Mouse (Mus musculus) limb, embryonic 11.5 days (tissue): ENCODE results near the gene Olfr1388. TPM values are rescaled to one million over a fixed set of nuclear protein-coding genes. Genes with fewer than 3 reads are reported as not detected.
"Not testable (repeated sequence)": the region's sequence is repeated elsewhere in the genome, so short reads cannot be mapped to it uniquely, and the experiment has no call there.

Experiments used
- ATAC-seq: fragments of 200-750 bp; cut with Nextera tagmentation; 2 replicates; pipeline ENCODE4 v1.8.0; 2017; ENCODE audit warnings: low read depth; ENCODE audit not compliant: insufficient number of reproducible peaks, low FRiP score, low TSS enrichment
- DNase-seq: peaks from one replicate; pipeline ENCODE4 v3.0.0-alpha.2; 2015; ENCODE audit warnings: low spot score
- H3K27ac ChIP-seq: fragments of 300-500 bp; sonication (generic); replicated peaks from 2 replicates; pipeline ENCODE4 v1.5.1; 2014; ENCODE audit warnings: low read depth, mild to moderate bottlenecking, low read length
- H3K27me3 ChIP-seq: fragments of 300-500 bp; sonication (generic); 2 replicates; pipeline ENCODE4 v1.6.1; 2014; ENCODE audit warnings: mild to moderate bottlenecking, low read length, mixed read lengths; ENCODE audit not compliant: control insufficient read depth, insufficient read depth
- H3K36me3 ChIP-seq: fragments of 300-500 bp; sonication (generic); 2 replicates; pipeline ENCODE4 v1.6.1; 2014; ENCODE audit warnings: mild to moderate bottlenecking, low read length, moderate library complexity, mixed read lengths; ENCODE audit not compliant: control insufficient read depth, insufficient read depth
- H3K4me1 ChIP-seq: fragments of 300-500 bp; sonication (generic); 2 replicates; pipeline ENCODE4 v1.6.1; 2014; ENCODE audit warnings: low read length, mixed read lengths; ENCODE audit not compliant: control insufficient read depth, insufficient read depth
- H3K4me2 ChIP-seq: fragments of 300-500 bp; sonication (generic); 2 replicates; pipeline ENCODE4 v1.6.1; 2014; ENCODE audit warnings: low read depth, mild to moderate bottlenecking, moderate library complexity; ENCODE audit not compliant: severe bottlenecking
- H3K4me3 ChIP-seq: fragments of 300-500 bp; sonication (generic); 2 replicates; pipeline ENCODE4 v1.5.1; 2014; ENCODE audit warnings: low read depth, low read length
- H3K9ac ChIP-seq: fragments of 300-500 bp; sonication (generic); 2 replicates; pipeline ENCODE4 v1.6.1; 2014; ENCODE audit warnings: mild to moderate bottlenecking, low read length
- H3K9me3 ChIP-seq: fragments of 300-500 bp; sonication (generic); 2 replicates; pipeline ENCODE4 v1.6.1; 2016; ENCODE audit warnings: low read length; ENCODE audit not compliant: control insufficient read depth
- WGBS: fragments of 180-500 bp; shearing (Covaris S2); extraction: QIAGEN DNeasy Blood & Tissue Kit; methylation state at CpG from one replicate; pipeline ENCODE4 v1.1.7; 2014; 5-methylcytosine and 5-hydroxymethylcytosine counted together
- polyA plus RNA-seq: library from polyadenylated mRNA; unstranded; fragments of >200 nt; fragmentation: Nextera tagmentation; extraction: Ambion mirVana; gene quantifications from 2 replicates; pipeline ENCODE4 v1.2.1, GENCODE M21; 2014

Gene Olfr1388
- 0.11 and 0.14 TPM in 2 replicates for polyA plus RNA-seq

- DNase-seq (no peak), ATAC-seq (no peak)
- Histone ChIP-seq H3K9me3 (no peaks in the 10 kb centered on the region), H3K4me2 (no peak within 1 kb of the TSS), H3K27me3 (no peaks in the 10 kb centered on the region), H3K4me3 (no peak within 1 kb of the TSS), H3K27ac (no peak within 1 kb of the TSS), H3K36me3 (no peaks in the 10 kb centered on the region), H3K4me1 (no peaks in the 10 kb centered on the region), H3K9ac (no peak within 1 kb of the TSS)
- WGBS: 85% methylated on average over 3 of the region's 3 CpGs
These were observed at the start of gene Olfr1388 for GRCm38 (mm10) chr11:49436411-49436810. Gene Olfr1388, plus strand, starts transcription at chr11:49436624.

- not testable (repeated sequence) for H3K4me2 ChIP-seq, H3K27ac ChIP-seq, H3K36me3 ChIP-seq, H3K27me3 ChIP-seq, ATAC-seq, H3K4me3 ChIP-seq, H3K9me3 ChIP-seq, DNase-seq, H3K4me1 ChIP-seq, H3K9ac ChIP-seq
- WGBS: 87% methylated on average over 1 of the region's 1 CpGs
These were observed 43.7 kb upstream of the Olfr1388 start for GRCm38 (mm10) chr11:49392707-49393106.

- no peaks in the 10 kb centered on the region for H3K36me3 ChIP-seq
- DNase-seq (no peak), ATAC-seq (no peak)
- 68% methylated on average over 3 of the region's 3 CpGs for WGBS
- no peak overlapping the region for H3K9ac ChIP-seq
- H3K4me1 ChIP-seq: no peaks in the 10 kb centered on the region
- no peak overlapping the region for H3K4me3 ChIP-seq
- H3K9me3 ChIP-seq: no peaks in the 10 kb centered on the region
- no peaks in the 10 kb centered on the region for H3K27me3 ChIP-seq
- H3K27ac ChIP-seq: no peak overlapping the region
- no peak overlapping the region for H3K4me2 ChIP-seq
These were observed 29.6 kb upstream of the Olfr1388 start for GRCm38 (mm10) chr11:49406784-49407183.

GRCm38 (mm10) chr11:49410540-49410939 is 25.9 kb upstream of the Olfr1388 start:
- Histone ChIP-seq H3K36me3 (no peaks in the 10 kb centered on the region), H3K27me3 (no peaks in the 10 kb centered on the region), H3K9me3 (no peaks in the 10 kb centered on the region), H3K4me3 (no peak overlapping the region), H3K9ac (no peak overlapping the region), H3K27ac (no peak overlapping the region), H3K4me1 (no peaks in the 10 kb centered on the region), H3K4me2 (no peak overlapping the region)
- DNase-seq: no peak
- WGBS: 38% methylated on average over 1 of the region's 1 CpGs
- no peak for ATAC-seq

GRCm38 (mm10) chr11:49422767-49423166 is 13.7 kb upstream of the Olfr1388 start, which contains the start of gene Olfr1389:
Gene Olfr1389, plus strand, starts transcription at chr11:49423067.
- H3K4me1 ChIP-seq: no peaks in the 10 kb centered on the region
- no peak within 1 kb of the TSS for H3K4me2 ChIP-seq
- DNase-seq (no peak), ATAC-seq (no peak)
- WGBS: 90% methylated on average over 2 of the region's 2 CpGs
- no peak within 1 kb of the TSS for H3K27ac ChIP-seq
- H3K36me3 ChIP-seq: no peaks in the 10 kb centered on the region
- no peak within 1 kb of the TSS for H3K4me3 ChIP-seq
- H3K9me3 ChIP-seq: no peaks in the 10 kb centered on the region
- no peaks in the 10 kb centered on the region for H3K27me3 ChIP-seq
- H3K9ac ChIP-seq: no peak within 1 kb of the TSS

- no peak overlapping the region for H3K4me2 ChIP-seq
- H3K4me1 ChIP-seq: no peaks in the 10 kb centered on the region
- no peaks in the 10 kb centered on the region for H3K9me3 ChIP-seq
- DNase-seq (no peak), ATAC-seq (no peak)
- 88% methylated on average over 1 of the region's 1 CpGs for WGBS
- no peaks in the 10 kb centered on the region for H3K36me3 ChIP-seq
- H3K9ac ChIP-seq: no peak overlapping the region
- no peak overlapping the region for H3K27ac ChIP-seq
- no peaks in the 10 kb centered on the region for H3K27me3 ChIP-seq
- H3K4me3 ChIP-seq: no peak overlapping the region
These were observed 11.0 kb upstream of the Olfr1388 start for GRCm38 (mm10) chr11:49425257-49425927.

- Histone ChIP-seq H3K4me3 (no peak overlapping the region), H3K27ac (no peak overlapping the region), H3K9me3 (no peaks in the 10 kb centered on the region), H3K4me2 (no peak overlapping the region), H3K4me1 (no peaks in the 10 kb centered on the region), H3K9ac (no peak overlapping the region), H3K36me3 (no peaks in the 10 kb centered on the region), H3K27me3 (no peaks in the 10 kb centered on the region)
- DNase-seq (no peak), ATAC-seq (no peak)
- WGBS: 84% methylated on average over 2 of the region's 2 CpGs
These were observed 6.8 kb upstream of the Olfr1388 start for GRCm38 (mm10) chr11:49429641-49430040.

- H3K4me2 ChIP-seq: no peak within 1 kb of the TSS
- no peaks in the 10 kb centered on the region for H3K36me3 ChIP-seq
- WGBS: 74% methylated on average over 1 of the region's 1 CpGs
- no peak within 1 kb of the TSS for H3K4me3 ChIP-seq
- H3K27me3 ChIP-seq: no peaks in the 10 kb centered on the region
- H3K9me3 ChIP-seq: no peaks in the 10 kb centered on the region
- no peaks in the 10 kb centered on the region for H3K4me1 ChIP-seq
- no peak within 1 kb of the TSS for H3K9ac ChIP-seq
- DNase-seq (no peak), ATAC-seq (no peak)
- no peak within 1 kb of the TSS for H3K27ac ChIP-seq
These were observed 18.6 kb downstream of the Olfr1388 start, which contains the start of gene Olfr1387 for GRCm38 (mm10) chr11:49455043-49455442. Gene Olfr1387, plus strand, starts transcription at chr11:49455343.

- ATAC-seq, H3K4me1 ChIP-seq, H3K9me3 ChIP-seq, H3K4me3 ChIP-seq, H3K36me3 ChIP-seq, H3K9ac ChIP-seq, H3K27ac ChIP-seq, H3K4me2 ChIP-seq, H3K27me3 ChIP-seq, DNase-seq: not testable (repeated sequence)
- WGBS: 86% methylated on average over 2 of the region's 3 CpGs
These were observed 28.3 kb downstream of the Olfr1388 start, which contains the start of gene Olfr1386 for GRCm38 (mm10) chr11:49464746-49465145. Gene Olfr1386, plus strand, starts transcription at chr11:49465046.
